Mouse (Mus musculus): ENCODE measurements around the gene Znrd1.

The Znrd1 gene

DNA sequence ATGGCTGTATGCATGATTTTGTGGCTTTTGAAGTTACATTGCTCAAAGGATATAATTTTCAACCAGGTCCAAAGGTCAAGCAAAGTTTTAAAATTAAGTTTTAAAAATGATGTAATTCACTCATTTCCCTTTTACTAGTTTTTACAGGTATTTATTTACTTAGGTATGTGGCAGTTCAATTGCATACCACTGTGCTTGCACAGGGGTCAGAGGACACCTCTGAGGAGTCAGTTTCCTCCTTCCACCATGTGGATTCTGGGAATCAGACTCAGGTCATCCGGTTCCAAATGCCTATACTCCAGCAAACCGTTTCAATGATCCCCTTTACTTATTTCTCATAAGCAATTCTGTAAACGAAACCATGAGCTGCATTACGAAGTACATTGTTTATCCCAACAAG, 35.6 kb downstream of the Znrd1 start:
- no peak for DNase-seq

DNA sequence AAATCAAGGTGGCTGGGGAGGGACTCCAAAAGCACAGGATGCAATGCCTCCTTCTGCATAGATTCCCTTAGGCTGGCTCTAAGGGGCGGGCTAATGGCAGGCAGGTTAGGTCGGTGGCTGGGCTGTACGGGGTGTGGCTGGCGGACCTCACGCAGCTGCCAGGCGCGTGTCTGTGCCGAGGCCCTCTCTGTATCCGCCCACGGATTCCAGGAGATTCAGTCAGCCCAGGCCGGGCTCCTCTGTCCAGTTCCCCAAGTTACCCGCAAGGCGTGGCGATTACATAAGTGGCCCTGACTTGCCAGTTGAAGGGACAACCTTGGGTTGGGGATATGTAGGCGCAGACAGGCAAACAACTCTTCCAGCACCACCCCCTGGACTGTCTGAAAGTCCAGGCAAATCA, 38.1 kb downstream of the Znrd1 start:
- no peak for DNase-seq

DNA sequence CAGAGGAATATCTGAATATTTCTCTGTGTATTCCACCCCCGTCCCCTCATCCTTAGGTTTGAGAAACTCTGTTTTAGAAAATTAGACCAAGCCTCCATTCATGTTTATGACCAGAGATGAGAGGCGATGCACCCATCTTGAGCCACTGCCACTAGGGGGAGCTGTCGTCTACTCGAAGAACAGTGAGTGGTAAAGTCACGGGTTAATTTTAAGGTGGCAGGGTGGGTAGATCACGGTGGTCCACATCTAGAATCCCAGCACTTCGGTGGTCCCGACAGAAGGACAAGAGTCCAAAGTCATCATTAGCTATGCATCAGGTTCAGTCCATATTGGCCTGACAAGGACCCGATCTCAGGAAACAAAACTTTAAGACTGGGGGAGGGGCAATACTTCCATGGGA, 43.3 kb downstream of the Znrd1 start:
- DNase-seq: peak; percentile 67

DNA sequence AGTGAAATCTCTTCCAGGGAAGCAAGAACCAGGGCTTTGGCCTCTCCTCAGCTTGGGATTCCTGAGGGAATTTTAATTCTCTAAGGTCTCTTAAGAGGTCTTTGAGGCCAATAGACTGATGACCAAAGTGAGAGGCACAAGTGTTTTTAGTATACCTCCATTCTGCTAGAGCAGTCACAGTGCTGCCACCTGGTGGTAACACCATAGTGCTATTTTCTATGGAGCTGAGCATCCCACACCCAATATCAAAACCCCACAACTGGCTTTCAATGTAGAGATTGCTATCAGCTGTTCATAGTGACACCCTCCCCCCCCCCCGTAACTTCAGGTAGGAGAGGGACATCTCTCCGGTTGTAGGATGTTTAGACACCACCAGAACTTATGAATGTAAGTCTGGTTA, 44.3 kb downstream of the Znrd1 start:
- peak; percentile 81 for DNase-seq

DNA sequence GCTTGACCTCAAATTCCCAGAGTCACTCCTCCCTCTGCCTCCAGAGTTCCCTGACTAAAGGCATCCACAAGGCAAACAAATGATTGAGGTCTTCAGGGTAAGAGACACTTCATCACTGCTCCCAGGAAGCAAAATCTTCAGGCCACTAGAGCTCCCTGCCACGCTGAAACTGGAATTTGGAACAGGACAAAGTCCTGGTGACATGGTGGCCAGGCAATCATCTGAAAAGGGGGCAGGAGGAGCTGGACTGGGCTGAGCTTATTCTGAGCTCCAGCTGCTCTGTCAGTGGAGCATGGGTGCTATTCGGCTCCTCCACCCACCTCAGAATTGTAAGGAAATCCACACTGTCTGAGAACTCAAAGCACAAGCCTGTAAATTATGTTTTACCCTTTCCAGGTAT, 46.3 kb downstream of the Znrd1 start:
- peak; percentile 21 for DNase-seq

DNA sequence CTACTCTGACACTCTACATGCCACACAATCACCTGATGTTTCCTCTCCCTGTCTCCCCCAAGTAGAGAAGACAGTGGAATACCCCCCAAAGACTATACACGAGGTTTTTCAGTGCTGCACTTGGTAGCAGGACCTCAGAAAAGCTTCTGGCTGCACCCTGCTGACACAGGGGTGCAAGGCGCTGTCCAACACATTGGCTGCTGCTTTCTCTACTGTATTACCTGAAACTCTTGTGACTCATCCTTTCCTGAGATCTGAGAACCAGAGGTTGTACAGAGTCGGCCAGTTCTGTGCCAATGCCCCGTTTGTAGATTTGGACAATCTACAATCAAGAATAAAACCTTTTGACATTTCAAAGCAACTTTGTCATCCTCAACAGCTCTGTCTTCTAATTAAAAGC, 48.6 kb downstream of the Znrd1 start:
- no peak for DNase-seq

DNA sequence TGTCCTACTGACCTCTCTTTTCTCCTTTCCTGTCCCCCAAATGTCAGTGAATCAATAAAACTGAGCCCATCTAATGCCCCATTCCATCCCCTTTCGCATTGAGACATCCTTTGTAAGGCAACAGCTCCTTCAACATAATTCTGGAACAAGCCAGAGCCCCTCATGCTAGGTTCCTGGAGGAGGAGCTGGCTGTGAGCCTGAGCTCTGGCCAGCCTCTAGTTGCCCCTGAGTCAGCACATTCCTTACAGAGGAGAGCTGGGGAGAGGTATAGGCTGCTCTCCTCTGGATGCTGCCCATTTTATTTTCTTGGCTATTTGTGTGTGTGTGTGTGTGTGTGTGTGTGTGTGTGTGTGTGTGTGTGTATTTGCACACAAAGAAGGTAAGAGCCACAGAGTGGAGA, 50.1 kb downstream of the Znrd1 start:
- DNase-seq: no peak
